Mouse (Mus musculus) embryonic facial prominence, embryonic 11.5 days (tissue): ENCODE results near the gene Gm48551. TPM values are rescaled to one million over a fixed set of nuclear protein-coding genes. Genes with fewer than 3 reads are reported as not detected.

Experiments
- ATAC-seq: fragments of 200-750 bp; cut with Nextera tagmentation; replicated peaks from 2 replicates; pipeline ENCODE4 v1.8.0; 2017; ENCODE audit warnings: low read depth; ENCODE audit not compliant: insufficient number of reproducible peaks, low FRiP score, low TSS enrichment
- DNase-seq: peaks from one replicate; pipeline ENCODE4 v3.0.0-alpha.2; 2015; ENCODE audit warnings: low spot score
- H3K27ac ChIP-seq: fragments of 300-500 bp; sonication (generic); replicated peaks from 2 replicates; pipeline ENCODE4 v1.5.1; 2014; ENCODE audit warnings: mild to moderate bottlenecking, low read depth, low read length, control low read depth
- H3K27me3 ChIP-seq: fragments of 300-500 bp; sonication (generic); 2 replicates; pipeline ENCODE4 v1.6.1; 2014; ENCODE audit warnings: mild to moderate bottlenecking, low read length, moderate library complexity, mixed read lengths; ENCODE audit not compliant: control insufficient read depth, insufficient read depth
- H3K36me3 ChIP-seq: fragments of 300-500 bp; sonication (generic); replicated peaks from 2 replicates; pipeline ENCODE4 v1.6.1; 2014; ENCODE audit warnings: low read depth, mild to moderate bottlenecking, low read length, moderate library complexity, mixed read lengths; ENCODE audit not compliant: control insufficient read depth, insufficient read depth
- H3K4me1 ChIP-seq: fragments of 300-500 bp; sonication (generic); 2 replicates; pipeline ENCODE4 v1.6.1; 2014; ENCODE audit warnings: low read length, mixed read lengths; ENCODE audit not compliant: control insufficient read depth, insufficient read depth
- H3K4me2 ChIP-seq: fragments of 300-500 bp; sonication (generic); 2 replicates; pipeline ENCODE4 v1.6.1; 2014; ENCODE audit warnings: low read depth, mild to moderate bottlenecking, control low read depth, low read length, moderate library complexity
- H3K4me3 ChIP-seq: fragments of 300-500 bp; sonication (generic); 2 replicates; pipeline ENCODE4 v1.5.1; 2014; ENCODE audit warnings: low read depth, low read length, control low read depth
- H3K9ac ChIP-seq: fragments of 300-500 bp; sonication (generic); replicated peaks from 2 replicates; pipeline ENCODE4 v1.6.1; 2014; ENCODE audit warnings: mild to moderate bottlenecking, control low read depth, low read length
- H3K9me3 ChIP-seq: fragments of 300-500 bp; sonication (generic); replicated peaks from 2 replicates; pipeline ENCODE4 v1.6.1; 2016; ENCODE audit warnings: mild to moderate bottlenecking, low read length, inconsistent platforms, mixed read lengths; ENCODE audit not compliant: control insufficient read depth
- WGBS: fragments of 180-500 bp; shearing (Covaris S2); extraction: QIAGEN DNeasy Blood & Tissue Kit; methylation state at CpG from one replicate; pipeline ENCODE4 v1.1.7; 2014; 5-methylcytosine and 5-hydroxymethylcytosine counted together
- polyA plus RNA-seq: library from polyadenylated mRNA; unstranded; fragments of >200 nt; fragmentation: Nextera tagmentation; extraction: Ambion mirVana; gene quantifications from 2 replicates; pipeline ENCODE4 v1.2.1, GENCODE M21; 2014

The Gm48551 gene
- polyA plus RNA-seq, 1 experiment from 2014 or later, result 2.5 TPM

DNA sequence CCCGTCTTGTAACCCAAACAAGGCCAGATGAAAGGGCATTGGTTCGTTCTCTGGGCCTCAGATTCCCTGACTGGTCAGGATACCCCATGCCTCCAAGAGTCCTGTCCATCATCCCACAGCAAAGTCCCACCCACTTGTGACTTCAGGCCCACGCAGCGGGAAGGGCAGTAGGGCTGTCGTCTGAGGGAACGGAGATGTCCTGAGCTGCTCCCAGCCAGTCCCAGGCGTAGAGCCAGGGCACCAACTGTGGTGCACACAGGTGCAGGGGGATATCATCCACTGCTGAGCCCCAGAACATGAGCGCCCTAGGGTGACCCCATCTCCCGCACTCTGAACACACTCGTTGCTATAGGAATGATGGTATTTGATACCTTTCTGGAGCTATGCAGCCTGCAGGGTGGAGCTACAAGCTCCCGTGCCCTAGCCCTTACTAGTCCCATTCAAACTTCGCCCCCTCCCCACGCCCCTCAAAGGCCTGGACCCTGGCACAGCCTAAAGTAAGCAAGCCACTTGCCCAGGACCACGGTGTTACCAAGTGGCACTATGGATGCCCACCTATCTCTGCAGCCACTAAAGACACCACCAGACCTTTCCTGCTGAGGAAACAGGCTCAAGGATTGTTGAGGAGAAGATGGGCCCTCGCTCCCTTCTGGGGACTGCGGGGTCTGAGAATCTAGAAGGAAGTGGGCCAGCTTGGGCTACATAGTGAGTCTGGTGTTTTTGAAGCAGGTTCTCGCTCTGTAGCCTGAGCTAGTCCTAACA is 31.5 kb downstream of the Gm48551 start:
- Histone ChIP-seq H3K4me2 (no peak overlapping the region), H3K4me3 (no peak overlapping the region; the same call in 1 of the 2 replicates), H3K27me3 (no peaks in the 10 kb centered on the region), H3K9ac (no peak overlapping the region), H3K4me1 (peaks cover 7% of the 10 kb centered on the region), H3K27ac (peak overlapping the region; percentile 41), H3K36me3 (no peaks in the 10 kb centered on the region; the same call in 1 of the 2 replicates), H3K9me3 (no peaks in the 10 kb centered on the region)
- ATAC-seq (no peak), DNase-seq (no peak)
- 60% methylated on average over 17 of the region's 17 CpGs for WGBS

DNA sequence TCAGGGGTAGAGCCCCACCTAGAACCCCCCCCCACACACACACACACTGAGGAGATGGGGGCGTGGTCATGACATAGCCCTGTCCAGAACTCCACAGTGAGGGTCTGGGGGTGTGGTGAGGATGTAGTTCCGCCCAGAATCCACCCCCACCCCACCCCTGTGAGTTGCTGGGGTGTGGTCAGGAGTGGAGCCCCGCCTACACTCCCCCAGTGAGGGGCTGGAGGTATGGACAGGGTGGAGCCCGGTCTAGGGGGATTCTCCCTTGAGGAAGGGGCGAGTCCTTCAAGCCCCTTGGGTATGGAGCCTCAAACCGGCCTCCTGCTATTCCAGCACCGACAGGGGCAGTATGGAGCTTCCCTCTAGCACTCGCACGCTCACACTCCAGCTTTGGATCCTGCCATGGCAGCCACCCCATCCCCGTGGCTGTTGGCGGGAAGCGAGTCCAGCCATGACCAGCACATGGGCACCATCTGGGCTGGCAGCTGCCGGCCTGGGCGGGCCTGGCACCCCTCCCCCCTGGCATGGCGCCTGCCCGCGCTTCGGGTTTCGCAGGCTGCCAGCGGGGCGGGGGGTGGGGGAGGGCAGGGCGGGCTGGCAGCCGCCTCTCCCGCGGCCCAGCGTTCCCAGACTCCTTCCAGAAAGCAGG is 32.4 kb downstream of the Gm48551 start:
- no peaks in the 10 kb centered on the region; the same call in 1 of the 2 replicates for H3K36me3 ChIP-seq
- no peaks in the 10 kb centered on the region for H3K9me3 ChIP-seq
- DNase-seq (peak; percentile 87), ATAC-seq (peak; percentile 29)
- H3K4me1 ChIP-seq, result peaks cover 7% of the 10 kb centered on the region
- WGBS, result 1% methylated on average over 26 of the region's 26 CpGs
- peak overlapping the region; percentile 30 for H3K4me3 ChIP-seq
- H3K27me3 ChIP-seq, result no peaks in the 10 kb centered on the region
- H3K4me2 ChIP-seq, result peak overlapping the region; percentile 75
- peak overlapping the region; percentile 64 for H3K9ac ChIP-seq
- H3K27ac ChIP-seq, result peak overlapping the region; percentile 32; the same call in 1 of the 2 replicates

DNA sequence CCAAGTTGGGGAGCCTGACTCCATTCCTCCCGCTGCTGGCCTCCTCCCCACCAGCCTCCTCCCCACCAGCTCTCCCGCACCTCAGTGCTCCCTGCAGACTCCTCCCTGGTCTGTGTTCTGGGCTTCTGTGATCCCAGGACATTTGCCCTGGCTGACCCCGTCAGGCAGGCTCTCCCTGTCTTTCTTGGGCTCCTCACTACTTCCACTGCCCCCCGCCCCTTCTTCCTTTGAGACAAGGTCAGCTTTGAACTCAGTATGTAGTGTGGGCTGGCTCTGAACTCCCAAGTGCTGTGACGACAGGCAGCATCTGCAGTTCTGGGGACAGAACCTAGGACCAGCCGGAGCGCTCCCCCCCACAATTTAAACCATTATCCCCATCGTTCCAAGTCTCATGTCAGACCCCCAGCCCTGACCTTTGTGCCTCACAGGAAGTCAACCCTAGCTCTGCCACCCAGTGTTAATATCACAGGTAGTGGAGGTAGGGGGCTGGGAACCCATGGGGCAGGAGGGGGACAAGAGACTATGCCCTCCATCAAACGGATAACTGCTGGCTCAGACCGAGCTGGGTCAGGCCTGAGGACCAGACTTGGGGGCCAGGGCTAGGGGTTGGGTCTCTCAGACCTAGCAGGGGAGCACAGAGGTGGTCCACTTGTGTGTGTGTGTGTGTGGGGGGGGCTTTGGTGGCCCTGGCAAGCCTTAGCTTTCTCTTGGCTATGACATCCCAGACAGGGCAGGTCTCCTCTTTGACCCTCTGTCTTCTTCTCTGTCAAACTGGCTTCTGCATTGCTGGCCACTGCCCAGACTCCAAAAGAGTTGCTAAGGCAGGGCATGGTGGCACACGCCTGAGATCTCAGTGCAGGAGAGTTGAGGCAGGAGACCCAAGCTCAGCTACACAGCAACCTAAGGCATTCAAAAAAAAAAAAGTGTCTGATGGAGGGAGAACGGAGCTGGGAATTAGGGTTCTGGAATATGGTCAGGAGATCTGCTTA is 33.3 kb downstream of the Gm48551 start:
- Histone ChIP-seq H3K9me3 (no peaks in the 10 kb centered on the region), H3K4me2 (peak overlapping the region; percentile 75), H3K27ac (peak overlapping the region; percentile 32; the same call in 1 of the 2 replicates), H3K36me3 (no peaks in the 10 kb centered on the region), H3K27me3 (no peaks in the 10 kb centered on the region), H3K4me3 (peak overlapping the region; percentile 30), H3K9ac (peak overlapping the region; percentile 64), H3K4me1 (peaks cover 7% of the 10 kb centered on the region)
- ATAC-seq, result no peak
- 38% methylated on average over 12 of the region's 12 CpGs for WGBS
- DNase-seq, result no peak

DNA sequence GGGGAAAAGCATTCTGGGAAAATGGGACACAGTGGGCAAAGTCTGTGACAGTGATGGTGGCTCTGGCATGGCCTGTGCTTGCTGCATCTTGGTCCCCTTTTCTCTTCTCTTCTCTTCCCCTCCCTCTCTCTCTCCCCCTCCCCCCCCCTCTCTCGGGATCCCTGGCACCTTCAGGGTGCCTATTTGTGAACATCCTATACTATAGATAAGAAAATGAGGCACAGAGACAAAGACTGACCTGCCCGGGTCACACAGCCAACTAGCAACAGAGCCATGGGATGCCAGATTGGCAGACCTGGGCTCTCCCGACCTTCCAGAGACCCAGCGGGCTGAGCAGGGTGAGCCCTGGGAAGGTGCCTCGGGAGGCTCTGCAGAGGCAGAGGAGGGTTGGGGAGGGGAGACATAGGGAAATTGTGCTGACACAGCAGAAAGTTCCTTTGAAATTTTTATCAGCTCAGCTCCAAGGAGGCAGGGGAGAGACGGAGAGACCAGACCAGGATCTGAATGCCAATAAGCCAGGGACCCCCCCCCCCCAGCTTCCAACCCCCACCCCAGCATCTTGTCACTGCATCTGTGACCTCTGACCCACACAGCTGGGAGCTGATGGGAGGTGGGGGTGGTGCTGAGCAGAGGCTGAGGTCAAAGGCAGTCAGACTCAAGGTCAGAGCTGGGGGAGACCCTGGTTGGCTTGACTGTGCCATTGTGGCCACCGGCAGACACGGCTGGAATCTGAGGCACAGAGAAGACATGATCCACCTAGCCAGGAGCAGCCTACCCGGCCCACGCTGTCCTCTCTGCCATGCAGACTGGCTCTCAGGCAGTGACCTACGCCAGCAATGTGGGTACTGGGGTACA is 34.2 kb downstream of the Gm48551 start:
- no peak for ATAC-seq

DNA sequence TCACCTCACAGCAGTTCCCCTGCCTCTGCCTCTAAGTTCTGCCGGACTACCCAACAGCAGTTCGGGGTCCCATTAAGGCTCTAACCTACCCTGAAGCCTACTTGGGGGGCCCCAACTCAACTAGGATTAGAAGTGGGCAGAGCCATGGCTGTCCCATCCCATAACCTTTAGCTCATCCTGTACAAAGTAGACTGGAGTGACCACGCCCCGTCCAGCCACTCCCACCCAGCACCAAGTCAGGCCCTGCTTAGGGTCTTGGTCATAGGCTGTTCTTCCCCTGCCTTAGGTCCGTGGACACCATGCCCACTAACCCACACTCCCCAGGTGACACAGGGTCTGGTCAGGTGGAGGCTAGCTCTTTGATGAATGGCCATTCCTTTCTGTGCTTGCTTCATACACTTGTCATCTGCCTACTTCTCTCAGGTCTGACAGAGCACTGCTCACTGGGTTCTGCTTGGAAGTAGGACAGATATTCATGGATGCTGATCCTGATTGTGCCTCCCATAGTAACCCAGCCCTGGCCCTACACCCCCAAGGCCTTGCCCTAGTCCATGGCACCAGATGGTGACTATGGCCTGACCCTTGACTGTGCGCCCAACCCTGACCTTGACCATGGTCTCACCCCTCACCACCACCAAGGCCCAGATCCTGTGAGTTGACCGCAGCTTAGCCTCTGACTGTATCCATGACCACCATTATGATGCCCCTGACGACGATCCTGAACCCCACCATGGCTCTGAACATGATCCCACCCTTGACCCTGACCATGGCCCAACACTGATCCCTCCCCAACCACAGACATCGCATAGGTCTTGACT is 35.1 kb downstream of the Gm48551 start:
- no peak overlapping the region for H3K4me2 ChIP-seq
- H3K9me3 ChIP-seq, result no peaks in the 10 kb centered on the region
- H3K4me1 ChIP-seq, result peaks cover 5% of the 10 kb centered on the region
- 89% methylated on average over 10 of the region's 10 CpGs for WGBS
- H3K36me3 ChIP-seq, result no peaks in the 10 kb centered on the region
- DNase-seq, result no peak
- no peak overlapping the region for H3K27ac ChIP-seq
- H3K4me3 ChIP-seq, result no peak overlapping the region
- no peaks in the 10 kb centered on the region for H3K27me3 ChIP-seq
- no peak overlapping the region for H3K9ac ChIP-seq
- ATAC-seq, result no peak

More for the DNA sequence above, 34.2 kb downstream of the Gm48551 start:
- no peak overlapping the region for H3K4me3 ChIP-seq
- no peak overlapping the region; the same call in 1 of the 2 replicates for H3K9ac ChIP-seq
- no peaks in the 10 kb centered on the region for H3K27me3 ChIP-seq
- H3K4me2 ChIP-seq, result no peak overlapping the region
- DNase-seq, result no peak
- no peak overlapping the region for H3K27ac ChIP-seq
- peaks cover 7% of the 10 kb centered on the region for H3K4me1 ChIP-seq
- 39% methylated on average over 11 of the region's 11 CpGs for WGBS
- H3K36me3 ChIP-seq, result no peaks in the 10 kb centered on the region
- no peaks in the 10 kb centered on the region for H3K9me3 ChIP-seq

DNA sequence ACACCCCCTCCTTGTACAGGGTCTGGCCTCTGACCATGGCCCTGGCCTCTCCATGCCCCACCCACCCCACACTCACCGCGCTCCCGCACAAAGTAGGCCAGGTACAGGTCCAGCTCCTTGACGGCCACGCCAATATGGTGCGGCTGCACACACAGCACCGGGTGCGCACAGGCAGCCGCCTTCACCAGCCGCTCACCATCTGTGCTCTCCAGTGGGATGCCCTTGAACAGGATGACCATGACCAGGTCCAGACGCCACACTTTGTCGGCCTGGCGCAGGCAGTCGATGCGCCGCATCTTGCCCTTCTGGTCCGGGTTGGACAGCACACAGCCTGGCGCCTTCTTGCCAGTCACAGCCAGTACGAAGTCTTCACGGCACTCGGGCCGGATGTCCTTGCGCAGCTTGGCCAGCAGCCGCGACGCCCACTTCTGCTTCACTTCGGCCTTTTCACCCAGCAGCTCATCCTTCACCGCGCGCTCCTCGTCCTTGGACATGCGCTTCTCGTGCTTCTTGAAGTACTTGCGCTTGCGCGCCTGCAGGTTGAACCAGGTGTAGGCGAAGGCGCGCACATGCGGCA is 36.0 kb downstream of the Gm48551 start:
- Histone ChIP-seq H3K27ac (no peak overlapping the region), H3K27me3 (peaks cover 5% of the 10 kb centered on the region), H3K4me2 (no peak overlapping the region), H3K36me3 (no peaks in the 10 kb centered on the region), H3K9me3 (no peaks in the 10 kb centered on the region), H3K9ac (no peak overlapping the region), H3K4me3 (no peak overlapping the region), H3K4me1 (peaks cover 5% of the 10 kb centered on the region)
- ATAC-seq (no peak), DNase-seq (no peak)
- WGBS, result 86% methylated on average over 40 of the region's 40 CpGs
